14 mouse cellular contexts compared by ENCODE assay signal in the genomic region with DNA sequence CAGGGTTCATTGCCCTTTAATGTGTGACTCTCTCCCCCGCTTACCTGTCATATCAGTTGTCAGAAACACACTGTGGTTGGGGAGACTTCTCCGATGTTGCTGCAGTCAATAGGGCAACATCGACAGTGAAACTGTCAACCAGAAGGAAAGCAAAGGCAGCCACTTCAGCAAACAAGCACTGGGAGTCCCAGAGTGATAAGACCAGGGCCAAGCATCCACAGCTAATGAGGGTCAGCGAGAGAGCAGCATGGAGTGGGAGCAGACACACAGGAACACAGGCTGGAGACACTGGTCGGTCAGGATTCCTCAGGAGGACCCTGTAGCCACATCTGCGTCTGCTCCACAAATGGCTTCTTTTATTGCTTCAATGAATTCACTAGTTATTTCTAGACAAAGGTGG.
DNase-seq lines count a peak whose midpoint lies in the region; ATAC-seq and TF ChIP-seq lines count a peak whose summit lies in the region.
"Had no signal": no experiment of that assay in that cellular context is flagged by ENCODE, and none has a peak within 500 bp of the region (broad histone marks: within the 10 kb centered on the region; RNA-seq: fewer than 3 reads in every experiment).

No protein-coding gene starts in this region.

- 0 out of 2 replicates have a peak overlapping the region, but pooled peaks have one; percentile 37 for H3K27ac ChIP-seq in heart, embryonic 11.5 days (ENCODE audit: low read depth, low read length)
- no peak overlapping the region for H3K27ac ChIP-seq in intestine, embryonic 15.5 days
- H3K27ac ChIP-seq in intestine, embryonic 16.5 days (ENCODE audit: low read length), result no peak overlapping the region
- H3K27ac ChIP-seq in lung, embryonic 15.5 days, result no peak overlapping the region
- H3K27ac ChIP-seq in limb, embryonic 14.5 days (replicated peaks; ENCODE audit: low read depth, low read length), result no peak overlapping the region
- H3K27ac ChIP-seq: layer of hippocampus, adult 2 months; left cerebral cortex, adult 2 months; liver, embryonic 13.5 days had no signal

- ATAC-seq in heart, embryonic 11.5 days (replicated peaks; ENCODE audit: insufficient number of reproducible peaks, low FRiP score, low TSS enrichment), result peak; percentile 76; the same call in 1 of the 2 replicates
- no peak for ATAC-seq in intestine, embryonic 15.5 days
- ATAC-seq in intestine, embryonic 16.5 days, result no peak
- ATAC-seq in lung, embryonic 15.5 days (ENCODE audit: borderline replicate concordance, extremely low read depth, low FRiP score, low TSS enrichment), result peak; percentile 27; the same call in 1 of the 2 replicates
- ATAC-seq in limb, embryonic 14.5 days (ENCODE audit: low FRiP score, low read depth), result peak; percentile 41; the same call in 1 of the 2 replicates

- no peak overlapping the region for H3K9ac ChIP-seq in heart, embryonic 11.5 days (ENCODE audit: low read depth, low read length)
- no peak overlapping the region for H3K9ac ChIP-seq in intestine, embryonic 15.5 days
- no peak overlapping the region for H3K9ac ChIP-seq in intestine, embryonic 16.5 days (ENCODE audit: low read depth, low read length)
- no peak overlapping the region for H3K9ac ChIP-seq in lung, embryonic 15.5 days
- H3K9ac ChIP-seq in limb, embryonic 14.5 days (ENCODE audit: low read depth, low read length, severe bottlenecking), result no peak overlapping the region
- H3K9ac ChIP-seq: liver, embryonic 13.5 days had no signal

- intact Hi-C loops in heart, postnatal 10 days (cut with DNase I), result no loop called here

- no peaks in the 10 kb centered on the region for H3K36me3 ChIP-seq in heart, embryonic 11.5 days (ENCODE audit: control insufficient read depth, insufficient read depth, low read length)
- no peaks in the 10 kb centered on the region for H3K36me3 ChIP-seq in intestine, embryonic 15.5 days
- no peaks in the 10 kb centered on the region for H3K36me3 ChIP-seq in intestine, embryonic 16.5 days (ENCODE audit: control insufficient read depth, insufficient read depth, low read length)
- H3K36me3 ChIP-seq in lung, embryonic 15.5 days, result no peaks in the 10 kb centered on the region
- no peaks in the 10 kb centered on the region for H3K36me3 ChIP-seq in limb, embryonic 14.5 days (ENCODE audit: control insufficient read depth, insufficient read depth, low read length)
- H3K36me3 ChIP-seq: liver, embryonic 13.5 days had no signal

- H3K4me1 ChIP-seq in heart, embryonic 11.5 days (ENCODE audit: control insufficient read depth, insufficient read depth, low read length), result no peaks in the 10 kb centered on the region
- 0 out of 2 replicates have a peak, but pooled peaks cover 3% of the 10 kb centered on the region for H3K4me1 ChIP-seq in intestine, embryonic 15.5 days (replicated peaks)
- H3K4me1 ChIP-seq in intestine, embryonic 16.5 days (ENCODE audit: control insufficient read depth, insufficient read depth, low read length), result no peaks in the 10 kb centered on the region
- H3K4me1 ChIP-seq in lung, embryonic 15.5 days, result no peaks in the 10 kb centered on the region
- no peaks in the 10 kb centered on the region for H3K4me1 ChIP-seq in limb, embryonic 14.5 days (ENCODE audit: control insufficient read depth, insufficient read depth, low read length)
- H3K4me1 ChIP-seq: liver, embryonic 13.5 days had no signal

- peak overlapping the region; percentile 38 for H3K4me2 ChIP-seq in heart, embryonic 11.5 days
- H3K4me2 ChIP-seq in intestine, embryonic 15.5 days (replicated peaks), result 0 out of 2 replicates have a peak overlapping the region, but pooled peaks have one; percentile 11
- no peak overlapping the region for H3K4me2 ChIP-seq in intestine, embryonic 16.5 days (ENCODE audit: low read depth, low read length)
- no peak overlapping the region for H3K4me2 ChIP-seq in lung, embryonic 15.5 days
- no peak overlapping the region for H3K4me2 ChIP-seq in limb, embryonic 14.5 days (replicated peaks; ENCODE audit: low read depth, low read length, severe bottlenecking)
- H3K4me2 ChIP-seq: liver, embryonic 13.5 days had no signal

- H3K9me3 ChIP-seq in heart, embryonic 11.5 days (replicated peaks; ENCODE audit: control insufficient read depth, low read length), result no peaks in the 10 kb centered on the region
- H3K9me3 ChIP-seq in intestine, embryonic 15.5 days, result no peaks in the 10 kb centered on the region
- H3K9me3 ChIP-seq in intestine, embryonic 16.5 days (ENCODE audit: control insufficient read depth, low read length), result no peaks in the 10 kb centered on the region
- no peaks in the 10 kb centered on the region for H3K9me3 ChIP-seq in lung, embryonic 15.5 days
- H3K9me3 ChIP-seq in limb, embryonic 14.5 days (ENCODE audit: control insufficient read depth, low read length), result no peaks in the 10 kb centered on the region
- H3K9me3 ChIP-seq: liver, embryonic 13.5 days had no signal

- DNase-seq in heart, postnatal 10 days, result no peak
- no peak for DNase-seq in lung, postnatal 25 days (ENCODE audit: low spot score)
- no peak for DNase-seq in limb, embryonic 14.5 days (ENCODE audit: low spot score)
- no peak for DNase-seq in adrenal gland, postnatal 4 days (ENCODE audit: low spot score in 2 of 2)
- DNase-seq: adrenal gland, adult 2 months; cerebellum, adult 8-10 months; liver, embryonic 13.5 days; thymus, postnatal 14 days had no signal

- WGBS in heart, embryonic 11.5 days (ENCODE audit: insufficient replicate concordance), result 28% methylated on average over 6 of the region's 6 CpGs
- whole genome bisulfite sequencing in intestine, embryonic 15.5 days, result 20% methylated on average over 6 of the region's 6 CpGs
- 21% methylated on average over 6 of the region's 6 CpGs for WGBS in intestine, embryonic 16.5 days
- WGBS in lung, embryonic 15.5 days, result 7% methylated on average over 6 of the region's 6 CpGs
- WGBS in limb, embryonic 14.5 days, result 42% methylated on average over 6 of the region's 6 CpGs

- no peak overlapping the region for H3K4me3 ChIP-seq in heart, embryonic 11.5 days (ENCODE audit: low read depth, low read length)
- no peak overlapping the region for H3K4me3 ChIP-seq in intestine, embryonic 15.5 days (replicated peaks)
- no peak overlapping the region for H3K4me3 ChIP-seq in intestine, embryonic 16.5 days (ENCODE audit: low read length)
- H3K4me3 ChIP-seq in lung, embryonic 15.5 days, result no peak overlapping the region
- H3K4me3 ChIP-seq in limb, embryonic 14.5 days (replicated peaks; ENCODE audit: low read length), result no peak overlapping the region
- H3K4me3 ChIP-seq: layer of hippocampus, adult 2 months; left cerebral cortex, adult 2 months; liver, embryonic 13.5 days had no signal

- no peaks in the 10 kb centered on the region for H3K27me3 ChIP-seq in heart, embryonic 11.5 days (ENCODE audit: control insufficient read depth, insufficient read depth, low read length)
- no peaks in the 10 kb centered on the region for H3K27me3 ChIP-seq in intestine, embryonic 15.5 days (replicated peaks)
- H3K27me3 ChIP-seq in intestine, embryonic 16.5 days (replicated peaks; ENCODE audit: control insufficient read depth, insufficient read depth, low read length), result no peaks in the 10 kb centered on the region
- no peaks in the 10 kb centered on the region for H3K27me3 ChIP-seq in lung, embryonic 15.5 days
- no peaks in the 10 kb centered on the region for H3K27me3 ChIP-seq in limb, embryonic 14.5 days (ENCODE audit: control insufficient read depth, insufficient read depth, low read length)
- H3K27me3 ChIP-seq: liver, embryonic 13.5 days had no signal

- no peak for TF ChIP-seq POLR2A in limb, embryonic 14.5 days (IDR thresholded peaks at IDR 0.05; ENCODE audit: borderline replicate concordance, extremely low read depth, insufficient read depth, insufficient read length)

Comparison
In these comparisons a context has a peak if more than half of its experiments do, and no peak if none do; other contexts are left out.
1. H3K4me2 ChIP-seq: peak in heart, embryonic 11.5 days (single experiment) and intestine, embryonic 15.5 days (single experiment); none in intestine, embryonic 16.5 days (single experiment), lung, embryonic 15.5 days (single experiment) and limb, embryonic 14.5 days (single experiment).
2. ATAC-seq: peak in heart, embryonic 11.5 days (single experiment), lung, embryonic 15.5 days (single experiment) and limb, embryonic 14.5 days (single experiment); none in intestine, embryonic 15.5 days (single experiment) and intestine, embryonic 16.5 days (single experiment).